In genomic region chr9:35156862-35157261, GRCm38 (mm10) we compare ENCODE assay signal across 11 mouse cellular contexts. TPM values are rescaled to one million over a fixed set of nuclear protein-coding genes. Genes with fewer than 3 reads are reported as not detected.
DNase-seq lines count a peak whose midpoint lies in the region; ATAC-seq and TF ChIP-seq lines count a peak whose summit lies in the region.
"Had no signal": no experiment of that assay in that cellular context is flagged by ENCODE, and none has a peak within 500 bp of the region (broad histone marks: within the 10 kb centered on the region; RNA-seq: fewer than 3 reads in every experiment).

No protein-coding gene starts in this region.

- H3ac ChIP-seq in myocyte (ENCODE audit: control insufficient read depth, insufficient read length) = no peak overlapping the region

- no peak overlapping the region for H3K4me3 ChIP-seq in heart, postnatal 0 days (ENCODE audit: low read depth, low read length)
- H3K4me3 ChIP-seq in heart, embryonic 12.5 days = no peak overlapping the region
- no peak overlapping the region for H3K4me3 ChIP-seq in liver, embryonic 16.5 days (ENCODE audit: low read depth, low read length)
- no peak overlapping the region for H3K4me3 ChIP-seq in liver, embryonic 12.5 days
- no peak overlapping the region for H3K4me3 ChIP-seq in embryonic facial prominence, embryonic 14.5 days (ENCODE audit: low read depth, low read length)
- no peak overlapping the region for H3K4me3 ChIP-seq in myocyte

- no peak; the same call in 1 of the 2 replicates for ATAC-seq in heart, postnatal 0 days (ENCODE audit: insufficient read depth, low read depth)
- no peak for ATAC-seq in heart, embryonic 12.5 days (ENCODE audit: insufficient number of reproducible peaks, low FRiP score)
- no peak for ATAC-seq in liver, embryonic 16.5 days (ENCODE audit: low read depth)
- no peak for ATAC-seq in liver, embryonic 12.5 days
- no peak; the same call in 1 of the 2 replicates for ATAC-seq in embryonic facial prominence, embryonic 14.5 days (ENCODE audit: low read depth)
- ATAC-seq: forebrain, embryonic 14.5 days had no signal

- TF ChIP-seq CTCF in heart, postnatal 0 days (IDR thresholded peaks at IDR 0.05; ENCODE audit: low read depth) = no peak

- H3K4me2 ChIP-seq in heart, postnatal 0 days (ENCODE audit: low read depth, low read length) = no peak overlapping the region
- H3K4me2 ChIP-seq in heart, embryonic 12.5 days = no peak overlapping the region
- H3K4me2 ChIP-seq in liver, embryonic 16.5 days (ENCODE audit: low read depth, low read length) = no peak overlapping the region
- no peak overlapping the region for H3K4me2 ChIP-seq in liver, embryonic 12.5 days
- H3K4me2 ChIP-seq in embryonic facial prominence, embryonic 14.5 days (ENCODE audit: low read depth, low read length) = no peak overlapping the region
- H3K4me2 ChIP-seq in myocyte (ENCODE audit: low read depth) = peak overlapping the region; percentile 76
- H3K4me2 ChIP-seq: hindbrain, embryonic 14.5 days had no signal

- no peaks in the 10 kb centered on the region; the same call in 1 of the 2 replicates for H3K4me1 ChIP-seq in heart, postnatal 0 days (ENCODE audit: control insufficient read depth, insufficient read depth)
- H3K4me1 ChIP-seq in heart, embryonic 12.5 days (replicated peaks) = peaks cover 14% of the 10 kb centered on the region; the same call in 1 of the 2 replicates
- no peaks in the 10 kb centered on the region for H3K4me1 ChIP-seq in liver, embryonic 16.5 days (ENCODE audit: control insufficient read depth, low read depth, low read length)
- H3K4me1 ChIP-seq in liver, embryonic 12.5 days = no peaks in the 10 kb centered on the region
- peaks cover 8% of the 10 kb centered on the region for H3K4me1 ChIP-seq in embryonic facial prominence, embryonic 14.5 days (ENCODE audit: control insufficient read depth, insufficient read depth, low read length)

- H3K9me3 ChIP-seq in heart, postnatal 0 days (replicated peaks; ENCODE audit: control insufficient read depth, low read length) = no peaks in the 10 kb centered on the region
- no peaks in the 10 kb centered on the region for H3K9me3 ChIP-seq in heart, embryonic 12.5 days (replicated peaks)
- H3K9me3 ChIP-seq in liver, embryonic 16.5 days (replicated peaks; ENCODE audit: control insufficient read depth, low read length) = no peaks in the 10 kb centered on the region
- H3K9me3 ChIP-seq in liver, embryonic 12.5 days (replicated peaks) = no peaks in the 10 kb centered on the region
- H3K9me3 ChIP-seq in embryonic facial prominence, embryonic 14.5 days (ENCODE audit: control insufficient read depth, low read length) = no peaks in the 10 kb centered on the region

- H3K9ac ChIP-seq in heart, postnatal 0 days (replicated peaks; ENCODE audit: low read depth, low read length) = no peak overlapping the region
- no peak overlapping the region for H3K9ac ChIP-seq in heart, embryonic 12.5 days
- no peak overlapping the region for H3K9ac ChIP-seq in liver, embryonic 16.5 days (ENCODE audit: low read depth, low read length)
- H3K9ac ChIP-seq in liver, embryonic 12.5 days = no peak overlapping the region
- no peak overlapping the region for H3K9ac ChIP-seq in embryonic facial prominence, embryonic 14.5 days (ENCODE audit: low read depth, low read length)
- H3K9ac ChIP-seq: hindbrain, embryonic 14.5 days had no signal

- peak overlapping the region; percentile 56 for H3K27ac ChIP-seq in heart, postnatal 0 days (ENCODE audit: low read depth)
- H3K27ac ChIP-seq in heart, embryonic 12.5 days (ENCODE audit: poor library complexity, severe bottlenecking) = no peak overlapping the region
- 0 out of 2 replicates have a peak overlapping the region, but pooled peaks have one; percentile 20 for H3K27ac ChIP-seq in liver, embryonic 16.5 days (ENCODE audit: low read length)
- H3K27ac ChIP-seq in liver, embryonic 12.5 days = no peak overlapping the region
- H3K27ac ChIP-seq in embryonic facial prominence, embryonic 14.5 days (replicated peaks; ENCODE audit: low read depth, low read length) = peak overlapping the region; percentile 73
- H3K27ac ChIP-seq: hindbrain, embryonic 14.5 days had no signal

- TF ChIP-seq EP300 in heart, postnatal 0 days (IDR thresholded peaks at IDR 0.05; ENCODE audit: low read depth) = no peak

- no peaks in the 10 kb centered on the region for H3K36me3 ChIP-seq in heart, postnatal 0 days (replicated peaks; ENCODE audit: control insufficient read depth, insufficient read depth, low read length)
- H3K36me3 ChIP-seq in heart, embryonic 12.5 days = no peaks in the 10 kb centered on the region
- H3K36me3 ChIP-seq in liver, embryonic 16.5 days (ENCODE audit: control insufficient read depth, insufficient read depth) = no peaks in the 10 kb centered on the region
- H3K36me3 ChIP-seq in liver, embryonic 12.5 days = peaks cover 10% of the 10 kb centered on the region
- H3K36me3 ChIP-seq in embryonic facial prominence, embryonic 14.5 days (ENCODE audit: control insufficient read depth, insufficient read depth, low read length) = no peaks in the 10 kb centered on the region
- H3K36me3 ChIP-seq in myocyte (ENCODE audit: control insufficient read depth, insufficient read depth) = peaks cover 15% of the 10 kb centered on the region

- DNase-seq in heart, postnatal 0 days (ENCODE audit: low spot score) = no peak
- DNase-seq in embryonic facial prominence, embryonic 14.5 days (ENCODE audit: low spot score) = no peak
- DNase-seq in right cerebral cortex, postnatal 14 days = no peak
- DNase-seq: adrenal gland, postnatal 36 days; kidney, adult 8-10 months had no signal

- H3K27me3 ChIP-seq in heart, postnatal 0 days (ENCODE audit: control insufficient read depth, insufficient read depth, low read length) = no peaks in the 10 kb centered on the region
- no peaks in the 10 kb centered on the region for H3K27me3 ChIP-seq in heart, embryonic 12.5 days (replicated peaks)
- no peaks in the 10 kb centered on the region for H3K27me3 ChIP-seq in liver, embryonic 16.5 days (ENCODE audit: control insufficient read depth, insufficient read depth, low read depth, low read length)
- no peaks in the 10 kb centered on the region for H3K27me3 ChIP-seq in liver, embryonic 12.5 days (replicated peaks)
- H3K27me3 ChIP-seq in embryonic facial prominence, embryonic 14.5 days (replicated peaks; ENCODE audit: control insufficient read depth, insufficient read depth, low read length) = no peaks in the 10 kb centered on the region
- no peaks in the 10 kb centered on the region for H3K27me3 ChIP-seq in myocyte (ENCODE audit: control insufficient read depth, insufficient read depth, insufficient read length)

- H3K79me2 ChIP-seq in myocyte (ENCODE audit: control insufficient read depth, insufficient read depth) = peaks cover 14% of the 10 kb centered on the region

- 78% methylated on average over 4 of the region's 4 CpGs for WGBS in heart, postnatal 0 days
- WGBS in heart, embryonic 12.5 days = 78% methylated on average over 4 of the region's 4 CpGs
- 68% methylated on average over 4 of the region's 4 CpGs for WGBS in liver, embryonic 16.5 days (ENCODE audit: insufficient replicate concordance)
- 73% methylated on average over 4 of the region's 4 CpGs for WGBS in liver, embryonic 12.5 days (ENCODE audit: insufficient replicate concordance)
- WGBS in embryonic facial prominence, embryonic 14.5 days = 77% methylated on average over 4 of the region's 4 CpGs

- TF ChIP-seq POLR2A in myocyte (IDR thresholded peaks at IDR 0.05; ENCODE audit: insufficient read length, low read depth) = no peak

RNA-seq across cellular contexts. Expression of gene Dcps, which starts 19.0 kb away (rescaled TPM):
- total RNA-seq in heart, postnatal 0 days (2014; rRNA removed; ENCODE audit: low replicate concordance) = 36.4 and 54.8 TPM in 2 replicates
- 34.9 and 37.9 TPM in 2 replicates for polyA plus RNA-seq in heart, postnatal 0 days (2015; fragmentation: Nextera tagmentation; extraction: Ambion mirVana)
- polyA plus RNA-seq in heart, embryonic 12.5 days (2016; fragmentation: Nextera tagmentation; extraction: Ambion mirVana) = 61.5 and 64.4 TPM in 2 replicates
- 43.4 and 44.2 TPM in 2 replicates for polyA plus RNA-seq in liver, embryonic 16.5 days (2015; fragmentation: Nextera tagmentation; extraction: Ambion mirVana)
- 65.9 and 66.0 TPM in 2 replicates for polyA plus RNA-seq in liver, embryonic 12.5 days (2016; fragmentation: Nextera tagmentation; extraction: Ambion mirVana)
- 59.3 and 68.7 TPM in 2 replicates for polyA plus RNA-seq in embryonic facial prominence, embryonic 14.5 days (2014; fragmentation: Nextera tagmentation; extraction: Ambion mirVana)
- polyA plus RNA-seq in myocyte (2012; fragmentation: generic; extraction: Trizol) = 72.8 TPM

RNA-seq across cellular contexts. Expression of gene St3gal4, which starts 37.8 kb away (rescaled TPM):
- total RNA-seq in heart, postnatal 0 days (2014; rRNA removed; ENCODE audit: low replicate concordance) = 37.2 and 37.6 TPM in 2 replicates
- 24.8 and 25.2 TPM in 2 replicates for polyA plus RNA-seq in heart, postnatal 0 days (2015; fragmentation: Nextera tagmentation; extraction: Ambion mirVana)
- polyA plus RNA-seq in heart, embryonic 12.5 days (2016; fragmentation: Nextera tagmentation; extraction: Ambion mirVana) = 20.8 and 20.9 TPM in 2 replicates
- polyA plus RNA-seq in liver, embryonic 16.5 days (2015; fragmentation: Nextera tagmentation; extraction: Ambion mirVana) = 21.7 and 22.3 TPM in 2 replicates
- 27.9 and 30.1 TPM in 2 replicates for polyA plus RNA-seq in liver, embryonic 12.5 days (2016; fragmentation: Nextera tagmentation; extraction: Ambion mirVana)
- 31.0 and 35.2 TPM in 2 replicates for polyA plus RNA-seq in embryonic facial prominence, embryonic 14.5 days (2014; fragmentation: Nextera tagmentation; extraction: Ambion mirVana)
- 24.0 TPM for polyA plus RNA-seq in myocyte (2012; fragmentation: generic; extraction: Trizol)

RNA-seq across cellular contexts. Expression of gene Srpr, which starts 43.1 kb away (rescaled TPM):
- total RNA-seq in heart, postnatal 0 days (2014; rRNA removed; ENCODE audit: low replicate concordance) = 39.0 and 77.8 TPM in 2 replicates
- 90.3 and 90.9 TPM in 2 replicates for polyA plus RNA-seq in heart, postnatal 0 days (2015; fragmentation: Nextera tagmentation; extraction: Ambion mirVana)
- 97.4 and 101 TPM in 2 replicates for polyA plus RNA-seq in heart, embryonic 12.5 days (2016; fragmentation: Nextera tagmentation; extraction: Ambion mirVana)
- 48.2 and 51.5 TPM in 2 replicates for polyA plus RNA-seq in liver, embryonic 16.5 days (2015; fragmentation: Nextera tagmentation; extraction: Ambion mirVana)
- polyA plus RNA-seq in liver, embryonic 12.5 days (2016; fragmentation: Nextera tagmentation; extraction: Ambion mirVana) = 70.8 and 73.3 TPM in 2 replicates
- 161 and 167 TPM in 2 replicates for polyA plus RNA-seq in embryonic facial prominence, embryonic 14.5 days (2014; fragmentation: Nextera tagmentation; extraction: Ambion mirVana)
- polyA plus RNA-seq in myocyte (2012; fragmentation: generic; extraction: Trizol) = 103 TPM

RNA-seq across cellular contexts. Expression of gene Tirap, which starts 43.2 kb away (rescaled TPM):
- total RNA-seq in heart, postnatal 0 days (2014; rRNA removed; ENCODE audit: low replicate concordance) = 10.0 and 13.2 TPM in 2 replicates
- 5.5 TPM in 2 replicates for polyA plus RNA-seq in heart, postnatal 0 days (2015; fragmentation: Nextera tagmentation; extraction: Ambion mirVana)
- 11.8 and 11.9 TPM in 2 replicates for polyA plus RNA-seq in heart, embryonic 12.5 days (2016; fragmentation: Nextera tagmentation; extraction: Ambion mirVana)
- polyA plus RNA-seq in liver, embryonic 16.5 days (2015; fragmentation: Nextera tagmentation; extraction: Ambion mirVana) = 7.2 and 8.5 TPM in 2 replicates
- 6.6 TPM in 2 replicates for polyA plus RNA-seq in liver, embryonic 12.5 days (2016; fragmentation: Nextera tagmentation; extraction: Ambion mirVana)
- 10.0 and 10.8 TPM in 2 replicates for polyA plus RNA-seq in embryonic facial prominence, embryonic 14.5 days (2014; fragmentation: Nextera tagmentation; extraction: Ambion mirVana)
- polyA plus RNA-seq in myocyte (2012; fragmentation: generic; extraction: Trizol) = 5.0 TPM

RNA-seq across cellular contexts. Expression of gene Foxred1, which starts 54.0 kb away (rescaled TPM):
- total RNA-seq in heart, postnatal 0 days (2014; rRNA removed; ENCODE audit: low replicate concordance) = 88.0 and 91.5 TPM in 2 replicates
- 93.1 and 95.9 TPM in 2 replicates for polyA plus RNA-seq in heart, postnatal 0 days (2015; fragmentation: Nextera tagmentation; extraction: Ambion mirVana)
- polyA plus RNA-seq in heart, embryonic 12.5 days (2016; fragmentation: Nextera tagmentation; extraction: Ambion mirVana) = 62.2 and 67.6 TPM in 2 replicates
- polyA plus RNA-seq in liver, embryonic 16.5 days (2015; fragmentation: Nextera tagmentation; extraction: Ambion mirVana) = 20.2 and 20.5 TPM in 2 replicates
- 38.3 and 39.6 TPM in 2 replicates for polyA plus RNA-seq in liver, embryonic 12.5 days (2016; fragmentation: Nextera tagmentation; extraction: Ambion mirVana)
- 27.2 and 30.0 TPM in 2 replicates for polyA plus RNA-seq in embryonic facial prominence, embryonic 14.5 days (2014; fragmentation: Nextera tagmentation; extraction: Ambion mirVana)
- 18.6 TPM for polyA plus RNA-seq in myocyte (2012; fragmentation: generic; extraction: Trizol)

Comparison
In these comparisons a context has a peak if more than half of its experiments do, and no peak if none do; other contexts are left out.
1. H3K27ac ChIP-seq: peak in heart, postnatal 0 days (single experiment), liver, embryonic 16.5 days (single experiment) and embryonic facial prominence, embryonic 14.5 days (single experiment); none in heart, embryonic 12.5 days (single experiment) and liver, embryonic 12.5 days (single experiment).